Mouse (Mus musculus): ENCODE results near the gene Ankrd54. TPM values are rescaled to one million over a fixed set of nuclear protein-coding genes. Genes with fewer than 3 reads are reported as not detected.

Ankrd54 gene
- polyA plus RNA-seq, 2 experiments, result 44.4 to 58.3 TPM

GRCm38 (mm10) chr15:79060887-79061565, 1.7 kb downstream of the Ankrd54 start:
- DNase-seq (ENCODE audit: low spot score), result no peak
- no peaks in the 10 kb centered on the region for H3K27me3 ChIP-seq (ENCODE audit: control insufficient read depth, insufficient read depth, low read length)
- H3K36me3 ChIP-seq (ENCODE audit: control insufficient read depth, insufficient read depth, low read length), result peaks cover 49% of the 10 kb centered on the region
- no peak overlapping the region for H3K4me3 ChIP-seq (replicated peaks; ENCODE audit: low read length)
- H3K4me1 ChIP-seq (ENCODE audit: control insufficient read depth, insufficient read depth, low read length), result peaks cover 11% of the 10 kb centered on the region
- TF ChIP-seq POLR2A (IDR thresholded peaks at IDR 0.05; ENCODE audit: borderline replicate concordance, extremely low read depth, insufficient read depth, insufficient read length), result no peak
- no peak overlapping the region for H3K9ac ChIP-seq (ENCODE audit: low read depth, low read length, severe bottlenecking)
- no peak overlapping the region for H3K4me2 ChIP-seq (replicated peaks; ENCODE audit: low read depth, low read length, severe bottlenecking)
- H3K27ac ChIP-seq (replicated peaks; ENCODE audit: low read depth, low read length), result no peak overlapping the region
- H3K9me3 ChIP-seq (ENCODE audit: control insufficient read depth, low read length), result no peaks in the 10 kb centered on the region
- WGBS, result 85% methylated on average over 14 of the region's 14 CpGs
- no peak for ATAC-seq (ENCODE audit: low FRiP score, low read depth)

DNA sequence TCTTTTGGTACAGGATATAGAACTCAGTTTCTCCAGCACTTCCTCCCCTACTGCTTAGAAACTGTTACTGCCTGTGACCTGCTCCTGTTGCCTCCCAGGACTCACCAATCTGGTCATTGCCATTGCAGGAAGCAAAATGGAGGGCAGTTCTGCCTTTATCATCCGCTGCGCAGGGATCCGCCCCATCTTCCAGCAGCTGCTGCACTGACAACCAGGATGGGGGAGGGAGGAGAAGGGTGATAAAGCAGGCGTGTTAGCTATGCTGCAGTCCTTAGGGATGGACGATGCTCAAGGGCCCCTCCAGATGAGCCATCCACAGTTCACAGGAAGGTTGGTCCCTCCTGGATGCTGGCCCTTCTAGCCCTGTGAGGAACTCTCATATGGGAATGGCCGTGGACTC, 4.8 kb downstream of the Ankrd54 start:
- no peak overlapping the region for H3K4me3 ChIP-seq (replicated peaks; ENCODE audit: low read length)
- 89% methylated on average over 6 of the region's 6 CpGs for WGBS
- DNase-seq (ENCODE audit: low spot score) (no peak), ATAC-seq (ENCODE audit: low FRiP score, low read depth) (no peak)
- no peaks in the 10 kb centered on the region for H3K27me3 ChIP-seq (ENCODE audit: control insufficient read depth, insufficient read depth, low read length)
- H3K4me2 ChIP-seq (replicated peaks; ENCODE audit: low read depth, low read length, severe bottlenecking), result no peak overlapping the region
- H3K4me1 ChIP-seq (ENCODE audit: control insufficient read depth, insufficient read depth, low read length), result peaks cover 6% of the 10 kb centered on the region; the same call in 1 of the 2 replicates
- H3K9me3 ChIP-seq (ENCODE audit: control insufficient read depth, low read length), result no peaks in the 10 kb centered on the region
- no peak for TF ChIP-seq POLR2A (IDR thresholded peaks at IDR 0.05; ENCODE audit: borderline replicate concordance, extremely low read depth, insufficient read depth, insufficient read length)
- no peak overlapping the region for H3K9ac ChIP-seq (ENCODE audit: low read depth, low read length, severe bottlenecking)
- H3K36me3 ChIP-seq (ENCODE audit: control insufficient read depth, insufficient read depth, low read length), result peaks cover 80% of the 10 kb centered on the region
- no peak overlapping the region for H3K27ac ChIP-seq (replicated peaks; ENCODE audit: low read depth, low read length)

DNA sequence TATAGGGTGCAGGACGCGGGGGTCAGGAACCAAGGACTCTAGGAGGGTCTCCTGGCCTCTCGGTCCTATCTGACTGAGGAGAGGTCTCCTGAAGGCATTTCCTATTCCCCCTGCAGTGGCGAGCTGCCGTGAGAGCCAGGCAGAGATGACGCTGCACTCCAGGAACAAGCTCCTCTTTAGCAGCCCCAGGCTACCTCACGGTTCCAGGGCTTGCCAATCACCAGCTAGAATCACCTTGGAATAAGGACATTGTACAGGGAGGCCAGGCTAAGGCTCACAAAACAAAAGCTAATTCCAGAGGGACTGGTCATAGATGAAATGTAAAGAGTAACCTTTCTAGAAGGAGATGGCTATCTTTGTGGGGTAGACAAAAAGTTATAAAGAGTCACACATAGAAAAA, 6.1 kb downstream of the Ankrd54 start:
- Histone ChIP-seq H3K4me3 (replicated peaks; ENCODE audit: low read length) (no peak overlapping the region), H3K36me3 (ENCODE audit: control insufficient read depth, insufficient read depth, low read length) (peaks cover 87% of the 10 kb centered on the region), H3K4me1 (ENCODE audit: control insufficient read depth, insufficient read depth, low read length) (0 out of 2 replicates have a peak, but pooled peaks cover under 1% of the 10 kb centered on the region), H3K27me3 (ENCODE audit: control insufficient read depth, insufficient read depth, low read length) (no peaks in the 10 kb centered on the region), H3K9ac (ENCODE audit: low read depth, low read length, severe bottlenecking) (no peak overlapping the region), H3K27ac (replicated peaks; ENCODE audit: low read depth, low read length) (no peak overlapping the region), H3K9me3 (ENCODE audit: control insufficient read depth, low read length) (no peaks in the 10 kb centered on the region), H3K4me2 (replicated peaks; ENCODE audit: low read depth, low read length, severe bottlenecking) (no peak overlapping the region)
- no peak for TF ChIP-seq POLR2A (IDR thresholded peaks at IDR 0.05; ENCODE audit: borderline replicate concordance, extremely low read depth, insufficient read depth, insufficient read length)
- WGBS, result 92% methylated on average over 7 of the region's 7 CpGs
- DNase-seq (ENCODE audit: low spot score), result no peak
- ATAC-seq (ENCODE audit: low FRiP score, low read depth), result no peak

DNA sequence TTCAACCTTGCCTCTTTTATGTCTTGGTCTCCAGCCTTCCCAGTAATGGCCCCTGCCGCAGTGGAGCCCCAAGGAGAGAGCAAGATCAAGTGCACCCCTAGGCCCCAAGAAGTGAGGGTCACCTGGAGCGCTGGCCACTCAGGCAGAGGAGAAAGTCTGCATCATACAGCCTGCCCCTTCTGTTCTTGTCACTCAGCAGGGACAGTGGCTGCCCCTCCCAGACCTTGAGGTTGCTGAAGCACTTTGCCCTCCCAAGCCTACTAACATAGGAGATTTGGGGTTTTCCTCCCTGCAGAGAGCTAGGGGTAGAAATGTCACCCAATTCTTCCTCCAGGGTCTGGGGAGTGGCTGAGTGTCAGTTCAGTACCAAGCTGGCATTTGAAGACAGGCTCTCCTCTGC, 10.3 kb downstream of the Ankrd54 start:
- no peaks in the 10 kb centered on the region for H3K4me1 ChIP-seq (ENCODE audit: control insufficient read depth, insufficient read depth, low read length)
- DNase-seq (ENCODE audit: low spot score), result no peak
- H3K4me3 ChIP-seq (replicated peaks; ENCODE audit: low read length), result no peak overlapping the region
- TF ChIP-seq POLR2A (IDR thresholded peaks at IDR 0.05; ENCODE audit: borderline replicate concordance, extremely low read depth, insufficient read depth, insufficient read length), result no peak
- no peak overlapping the region for H3K9ac ChIP-seq (ENCODE audit: low read depth, low read length, severe bottlenecking)
- no peaks in the 10 kb centered on the region for H3K9me3 ChIP-seq (ENCODE audit: control insufficient read depth, low read length)
- no peaks in the 10 kb centered on the region for H3K27me3 ChIP-seq (ENCODE audit: control insufficient read depth, insufficient read depth, low read length)
- peaks cover 51% of the 10 kb centered on the region for H3K36me3 ChIP-seq (ENCODE audit: control insufficient read depth, insufficient read depth, low read length)
- WGBS, result 83% methylated on average over 2 of the region's 2 CpGs
- no peak for ATAC-seq (ENCODE audit: low FRiP score, low read depth)
- no peak overlapping the region for H3K27ac ChIP-seq (replicated peaks; ENCODE audit: low read depth, low read length)
- no peak overlapping the region for H3K4me2 ChIP-seq (replicated peaks; ENCODE audit: low read depth, low read length, severe bottlenecking)

GRCm38 (mm10) chr15:79051461-79052360, 11.0 kb downstream of the Ankrd54 start:
- H3K36me3 ChIP-seq (ENCODE audit: control insufficient read depth, insufficient read depth, low read length), result peaks cover 45% of the 10 kb centered on the region
- TF ChIP-seq POLR2A (IDR thresholded peaks at IDR 0.05; ENCODE audit: borderline replicate concordance, extremely low read depth, insufficient read depth, insufficient read length), result no peak
- H3K4me2 ChIP-seq (replicated peaks; ENCODE audit: low read depth, low read length, severe bottlenecking), result no peak overlapping the region
- no peaks in the 10 kb centered on the region for H3K9me3 ChIP-seq (ENCODE audit: control insufficient read depth, low read length)
- 0 out of 2 replicates have a peak overlapping the region, but pooled peaks have one; percentile 33 for H3K27ac ChIP-seq (replicated peaks; ENCODE audit: low read depth, low read length)
- no peak overlapping the region for H3K4me3 ChIP-seq (replicated peaks; ENCODE audit: low read length)
- DNase-seq (ENCODE audit: low spot score) (no peak), ATAC-seq (ENCODE audit: low FRiP score, low read depth) (no peak)
- WGBS, result 70% methylated on average over 13 of the region's 13 CpGs
- no peak overlapping the region for H3K9ac ChIP-seq (ENCODE audit: low read depth, low read length, severe bottlenecking)
- no peaks in the 10 kb centered on the region for H3K4me1 ChIP-seq (ENCODE audit: control insufficient read depth, insufficient read depth, low read length)
- no peaks in the 10 kb centered on the region for H3K27me3 ChIP-seq (ENCODE audit: control insufficient read depth, insufficient read depth, low read length)

All from limb, embryonic 14.5 days (tissue).